Mouse (Mus musculus): ENCODE results near the gene Rgma. TPM values are rescaled to one million over a fixed set of nuclear protein-coding genes. Genes with fewer than 3 reads are reported as not detected.

Rgma gene
- polyA plus RNA-seq, 1 experiment from 2014 or later, result 24.1 TPM

- Histone ChIP-seq H3K9me3 (replicated peaks) (no peaks in the 10 kb centered on the region), H3K4me1 (0 out of 2 replicates have a peak, but pooled peaks cover 4% of the 10 kb centered on the region), H3K27ac (replicated peaks) (no peak overlapping the region), H3K4me3 (replicated peaks) (no peak overlapping the region), H3K9ac (no peak overlapping the region), H3K36me3 (no peaks in the 10 kb centered on the region), H3K27me3 (no peaks in the 10 kb centered on the region), H3K4me2 (replicated peaks) (no peak overlapping the region)
- 90% methylated on average over 5 of the region's 5 CpGs for WGBS
- no peak for ATAC-seq (ENCODE audit: insufficient number of reproducible peaks, low FRiP score, low TSS enrichment, low read depth)
Observed at GRCm38 (mm10) chr7:73338353-73338752, 37.0 kb upstream of the Rgma start.

GRCm38 (mm10) chr7:73343852-73344251 is 31.5 kb upstream of the Rgma start:
- Histone ChIP-seq H3K27me3 (0 out of 2 replicates have a peak, but pooled peaks cover 4% of the 10 kb centered on the region), H3K9ac (no peak overlapping the region), H3K4me3 (replicated peaks) (no peak overlapping the region), H3K4me1 (peaks cover 4% of the 10 kb centered on the region; the same call in 1 of the 2 replicates), H3K9me3 (replicated peaks) (no peaks in the 10 kb centered on the region), H3K4me2 (replicated peaks) (no peak overlapping the region), H3K36me3 (no peaks in the 10 kb centered on the region), H3K27ac (replicated peaks) (no peak overlapping the region)
- no peak for ATAC-seq (ENCODE audit: insufficient number of reproducible peaks, low FRiP score, low TSS enrichment, low read depth)
- 50% methylated on average over 3 of the region's 3 CpGs for WGBS

- Histone ChIP-seq H3K36me3 (no peaks in the 10 kb centered on the region), H3K27ac (replicated peaks) (no peak overlapping the region), H3K4me2 (replicated peaks) (no peak overlapping the region), H3K27me3 (0 out of 2 replicates have a peak, but pooled peaks cover 4% of the 10 kb centered on the region), H3K4me3 (replicated peaks) (no peak overlapping the region), H3K4me1 (peaks cover 4% of the 10 kb centered on the region; the same call in 1 of the 2 replicates), H3K9me3 (replicated peaks) (no peaks in the 10 kb centered on the region), H3K9ac (no peak overlapping the region)
- no peak for ATAC-seq (ENCODE audit: insufficient number of reproducible peaks, low FRiP score, low TSS enrichment, low read depth)
- 41% methylated on average over 10 of the region's 10 CpGs for WGBS
Observed at GRCm38 (mm10) chr7:73348585-73349124, 26.7 kb upstream of the Rgma start.

- Histone ChIP-seq H3K27ac (replicated peaks) (no peak overlapping the region), H3K27me3 (0 out of 2 replicates have a peak, but pooled peaks cover 4% of the 10 kb centered on the region), H3K9ac (no peak overlapping the region), H3K36me3 (no peaks in the 10 kb centered on the region), H3K4me3 (replicated peaks) (no peak overlapping the region), H3K9me3 (replicated peaks) (no peaks in the 10 kb centered on the region), H3K4me2 (replicated peaks) (no peak overlapping the region), H3K4me1 (peaks cover 4% of the 10 kb centered on the region; the same call in 1 of the 2 replicates)
- 56% methylated on average over 8 of the region's 8 CpGs for WGBS
- no peak for ATAC-seq (ENCODE audit: insufficient number of reproducible peaks, low FRiP score, low TSS enrichment, low read depth)
Observed at GRCm38 (mm10) chr7:73349158-73349557, 26.2 kb upstream of the Rgma start.

- H3K36me3 ChIP-seq, result no peaks in the 10 kb centered on the region
- H3K4me3 ChIP-seq (replicated peaks), result no peak overlapping the region
- H3K9me3 ChIP-seq (replicated peaks), result no peaks in the 10 kb centered on the region
- no peaks in the 10 kb centered on the region for H3K4me1 ChIP-seq
- ATAC-seq (ENCODE audit: insufficient number of reproducible peaks, low FRiP score, low TSS enrichment, low read depth), result no peak
- no peak overlapping the region for H3K4me2 ChIP-seq (replicated peaks)
- H3K27me3 ChIP-seq, result no peaks in the 10 kb centered on the region
- WGBS, result 65% methylated on average over 9 of the region's 9 CpGs
- H3K9ac ChIP-seq, result no peak overlapping the region
- H3K27ac ChIP-seq (replicated peaks), result no peak overlapping the region
Observed at GRCm38 (mm10) chr7:73355229-73355628, 20.1 kb upstream of the Rgma start.

- H3K27me3 ChIP-seq, result no peaks in the 10 kb centered on the region
- no peaks in the 10 kb centered on the region for H3K36me3 ChIP-seq
- no peak overlapping the region for H3K4me3 ChIP-seq (replicated peaks)
- no peak overlapping the region for H3K27ac ChIP-seq (replicated peaks)
- no peak overlapping the region for H3K9ac ChIP-seq
- 82% methylated on average over 5 of the region's 5 CpGs for WGBS
- no peak for ATAC-seq (ENCODE audit: insufficient number of reproducible peaks, low FRiP score, low TSS enrichment, low read depth)
- no peaks in the 10 kb centered on the region for H3K4me1 ChIP-seq
- no peaks in the 10 kb centered on the region for H3K9me3 ChIP-seq (replicated peaks)
- H3K4me2 ChIP-seq (replicated peaks), result no peak overlapping the region
Observed at GRCm38 (mm10) chr7:73356901-73357300, 18.4 kb upstream of the Rgma start.

- H3K27me3 ChIP-seq, result no peaks in the 10 kb centered on the region
- no peaks in the 10 kb centered on the region for H3K4me1 ChIP-seq
- WGBS, result 94% methylated on average over 2 of the region's 2 CpGs
- H3K9ac ChIP-seq, result no peak overlapping the region
- H3K9me3 ChIP-seq (replicated peaks), result no peaks in the 10 kb centered on the region
- ATAC-seq (ENCODE audit: insufficient number of reproducible peaks, low FRiP score, low TSS enrichment, low read depth), result no peak
- H3K27ac ChIP-seq (replicated peaks), result no peak overlapping the region
- no peak overlapping the region for H3K4me3 ChIP-seq (replicated peaks)
- no peaks in the 10 kb centered on the region for H3K36me3 ChIP-seq
- H3K4me2 ChIP-seq (replicated peaks), result no peak overlapping the region
Observed at GRCm38 (mm10) chr7:73357626-73358025, 17.7 kb upstream of the Rgma start.

GRCm38 (mm10) chr7:73365511-73365910 is 9.8 kb upstream of the Rgma start:
- Histone ChIP-seq H3K4me3 (replicated peaks) (no peak overlapping the region), H3K4me1 (0 out of 2 replicates have a peak, but pooled peaks cover 7% of the 10 kb centered on the region), H3K9ac (no peak overlapping the region), H3K27me3 (peaks cover 6% of the 10 kb centered on the region), H3K4me2 (replicated peaks) (no peak overlapping the region), H3K36me3 (no peaks in the 10 kb centered on the region), H3K27ac (replicated peaks) (no peak overlapping the region), H3K9me3 (replicated peaks) (no peaks in the 10 kb centered on the region)
- no peak for ATAC-seq (ENCODE audit: insufficient number of reproducible peaks, low FRiP score, low TSS enrichment, low read depth)
- WGBS, result 61% methylated on average over 4 of the region's 4 CpGs

- WGBS, result 58% methylated on average over 7 of the region's 7 CpGs
- Histone ChIP-seq H3K9me3 (replicated peaks) (no peaks in the 10 kb centered on the region), H3K4me3 (replicated peaks) (no peak overlapping the region), H3K4me2 (replicated peaks) (no peak overlapping the region), H3K9ac (no peak overlapping the region), H3K27me3 (peaks cover 9% of the 10 kb centered on the region), H3K27ac (replicated peaks) (no peak overlapping the region), H3K4me1 (0 out of 2 replicates have a peak, but pooled peaks cover 7% of the 10 kb centered on the region), H3K36me3 (no peaks in the 10 kb centered on the region)
- ATAC-seq (ENCODE audit: insufficient number of reproducible peaks, low FRiP score, low TSS enrichment, low read depth), result no peak
Observed at GRCm38 (mm10) chr7:73365965-73366364, 9.3 kb upstream of the Rgma start.

GRCm38 (mm10) chr7:73367681-73368464 is 7.4 kb upstream of the Rgma start:
- Histone ChIP-seq H3K9me3 (replicated peaks) (no peaks in the 10 kb centered on the region), H3K4me1 (peaks cover 19% of the 10 kb centered on the region), H3K27ac (replicated peaks) (no peak overlapping the region), H3K4me2 (replicated peaks) (no peak overlapping the region), H3K4me3 (replicated peaks) (no peak overlapping the region), H3K27me3 (peaks cover 26% of the 10 kb centered on the region), H3K9ac (no peak overlapping the region), H3K36me3 (no peaks in the 10 kb centered on the region)
- WGBS, result 78% methylated on average over 10 of the region's 10 CpGs
- ATAC-seq (ENCODE audit: insufficient number of reproducible peaks, low FRiP score, low TSS enrichment, low read depth), result no peak

GRCm38 (mm10) chr7:73369992-73370391 is 5.3 kb upstream of the Rgma start:
- 0 out of 2 replicates have a peak overlapping the region, but pooled peaks have one; percentile 13 for H3K27ac ChIP-seq (replicated peaks)
- H3K9ac ChIP-seq, result no peak overlapping the region
- no peak for ATAC-seq (ENCODE audit: insufficient number of reproducible peaks, low FRiP score, low TSS enrichment, low read depth)
- H3K4me1 ChIP-seq, result peaks cover 26% of the 10 kb centered on the region
- H3K4me3 ChIP-seq (replicated peaks), result no peak overlapping the region
- WGBS, result 64% methylated on average over 4 of the region's 4 CpGs
- H3K9me3 ChIP-seq (replicated peaks), result no peaks in the 10 kb centered on the region
- peaks cover 43% of the 10 kb centered on the region for H3K27me3 ChIP-seq
- no peaks in the 10 kb centered on the region for H3K36me3 ChIP-seq
- H3K4me2 ChIP-seq (replicated peaks), result no peak overlapping the region
